Mouse (Mus musculus) liver, postnatal 0 days (tissue): ENCODE results near the gene Gjb1.

Source experiments
- CTCF ChIP-seq: sonication (generic); IDR thresholded peaks from 2 replicates; pipeline ENCODE4 v1.5.1; 2016; ENCODE audit warnings: antibody characterized with exemption, low read depth
- EP300 ChIP-seq: IDR thresholded peaks from 2 replicates; pipeline ENCODE4 v1.6.1; 2016; ENCODE audit warnings: antibody characterized with exemption, low read depth, mild to moderate bottlenecking

GRCm38 (mm10) chrX:101429976-101430375 is 53.8 kb downstream of the Gjb1 start:
- no peak for TF ChIP-seq EP300
- TF ChIP-seq CTCF, result no peak
